Mouse (Mus musculus): ENCODE measurements around the gene Pltp. TPM values are rescaled to one million over a fixed set of nuclear protein-coding genes. Genes with fewer than 3 reads are reported as not detected.

The Pltp gene
- total and polyA plus RNA-seq, 3 experiments = 5.2 to 17.1 TPM; not detected in 1

DNA sequence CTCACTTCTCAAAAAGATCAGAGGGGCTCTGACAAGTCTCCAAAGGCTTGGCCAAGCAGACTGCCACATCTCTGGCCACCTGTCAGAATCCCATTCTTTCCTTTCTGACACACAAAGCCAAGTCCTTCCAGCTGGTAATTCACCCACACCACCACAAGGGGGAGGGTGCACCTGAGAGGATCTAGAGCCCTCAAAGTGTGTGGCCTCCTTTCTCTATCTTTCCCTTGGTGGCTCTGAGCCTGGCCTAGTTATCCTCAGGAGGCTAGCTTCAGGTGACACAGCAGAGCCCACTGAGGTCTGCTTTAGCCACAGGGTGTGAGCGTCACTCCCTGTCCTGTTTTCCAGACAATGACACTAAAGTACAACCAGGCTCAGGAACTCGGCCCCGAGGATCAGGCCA lies 64.3 kb downstream of the Pltp start:
- Histone ChIP-seq H3K9me3 (replicated peaks; ENCODE audit: insufficient read depth, low read length) (no peaks in the 10 kb centered on the region), H3K36me3 (ENCODE audit: control insufficient read depth in 1 of 2, insufficient read depth in 2 of 2, low read length in 2 of 2) (peaks cover 0 to 5% of the 10 kb centered on the region in 2 experiments; a peak in 2 of 4 replicates), H3K9ac (ENCODE audit: control insufficient read depth, low read depth, low read length, poor library complexity, severe bottlenecking) (no peak overlapping the region), H3K4me1 (ENCODE audit: control insufficient read depth in 1 of 2, insufficient read depth in 2 of 2, low read length in 2 of 2) (peaks cover 0 to 4% of the 10 kb centered on the region in 2 experiments; a peak in 1 of 4 replicates), H3K4me3 (ENCODE audit: control insufficient read depth in 1 of 2, insufficient read depth in 1 of 2, low read depth in 2 of 2, low read length in 2 of 2) (no peak overlapping the region), H3K27ac (ENCODE audit: control insufficient read depth, low read depth, low read length) (no peak overlapping the region), H3K27me3 (ENCODE audit: control insufficient read depth in 1 of 2, insufficient read depth in 2 of 2, low read length in 2 of 2) (no peaks in the 10 kb centered on the region), H3K79me2 (ENCODE audit: control insufficient read depth, insufficient read depth, low read length, poor library complexity) (no peaks in the 10 kb centered on the region)
- peak; percentile 78 for DNase-seq (ENCODE audit: low read depth, low spot score)
- TF ChIP-seq MYC (IDR thresholded peaks at IDR 0.05; ENCODE audit: low read depth, low read length) (no peak), ZMIZ1 (IDR thresholded peaks at IDR 0.05; ENCODE audit: low read depth, low read length) (0 out of 2 replicates have a peak, but pooled peaks have one; percentile 28), RAD21 (IDR thresholded peaks at IDR 0.05; ENCODE audit: low read depth, low read length) (peak; percentile 13), ZC3H11A (IDR thresholded peaks at IDR 0.05; ENCODE audit: low read depth, low read length) (peak; percentile 18; the same call in 1 of the 2 replicates), ZKSCAN1 (IDR thresholded peaks at IDR 0.05; ENCODE audit: low read depth, low read length) (0 out of 2 replicates have a peak, but pooled peaks have one; percentile 20), POLR2AphosphoS5 (IDR thresholded peaks at IDR 0.05; ENCODE audit: borderline replicate concordance, low read depth, low read length) (no peak), MAX (IDR thresholded peaks at IDR 0.05; ENCODE audit: low read length) (0 out of 2 replicates have a peak, but pooled peaks have one; percentile 23), SMC3 (IDR thresholded peaks at IDR 0.05; ENCODE audit: low read depth, low read length) (peak; percentile 52), MAFK (IDR thresholded peaks at IDR 0.05; ENCODE audit: borderline replicate concordance, low read depth, low read length) (no peak), SIN3A (IDR thresholded peaks at IDR 0.05; ENCODE audit: low read length) (0 out of 2 replicates have a peak, but pooled peaks have one; percentile 34), E2F4 (IDR thresholded peaks at IDR 0.05; ENCODE audit: borderline replicate concordance, low read depth, low read length) (no peak), MAZ (IDR thresholded peaks at IDR 0.05; ENCODE audit: low read depth, low read length) (0 out of 2 replicates have a peak, but pooled peaks have one; percentile 37), CTCF (IDR thresholded peaks at IDR 0.05 in 2 of 3, conservative IDR thresholded peaks at IDR 0.05 in 1 of 3; ENCODE audit: control insufficient read depth in 1 of 3, insufficient read depth in 1 of 3, low read depth in 2 of 3, low read length in 3 of 3, poor library complexity in 1 of 3, severe bottlenecking in 1 of 3) (peak; percentile 61 to 93 (median 77))

- Histone ChIP-seq H3K9me3 (replicated peaks; ENCODE audit: insufficient read depth, low read length) (no peaks in the 10 kb centered on the region), H3K9ac (ENCODE audit: control insufficient read depth, low read depth, low read length, poor library complexity, severe bottlenecking) (no peak overlapping the region), H3K4me1 (ENCODE audit: control insufficient read depth in 1 of 2, insufficient read depth in 2 of 2, low read length in 2 of 2) (peaks cover 0 to 4% of the 10 kb centered on the region in 2 experiments; a peak in 1 of 4 replicates), H3K27me3 (ENCODE audit: control insufficient read depth in 1 of 2, insufficient read depth in 2 of 2, low read length in 2 of 2) (no peaks in the 10 kb centered on the region), H3K36me3 (ENCODE audit: control insufficient read depth in 1 of 2, insufficient read depth in 2 of 2, low read length in 2 of 2) (peaks cover 0 to 5% of the 10 kb centered on the region in 2 experiments; a peak in 2 of 4 replicates), H3K27ac (ENCODE audit: control insufficient read depth, low read depth, low read length) (no peak overlapping the region), H3K4me3 (ENCODE audit: control insufficient read depth in 1 of 2, insufficient read depth in 1 of 2, low read depth in 2 of 2, low read length in 2 of 2) (no peak overlapping the region), H3K79me2 (ENCODE audit: control insufficient read depth, insufficient read depth, low read length, poor library complexity) (no peaks in the 10 kb centered on the region)
- TF ChIP-seq ETS1 (IDR thresholded peaks at IDR 0.05; ENCODE audit: low read depth, low read length) (no peak), KAT2A (conservative IDR thresholded peaks at IDR 0.05; ENCODE audit: low read depth, low read length) (no peak), E2F4 (IDR thresholded peaks at IDR 0.05; ENCODE audit: borderline replicate concordance, low read depth, low read length) (no peak), RCOR1 (IDR thresholded peaks at IDR 0.05; ENCODE audit: low read depth, low read length) (no peak), HCFC1 (IDR thresholded peaks at IDR 0.05; ENCODE audit: low read depth, low read length) (no peak), ZC3H11A (IDR thresholded peaks at IDR 0.05; ENCODE audit: low read depth, low read length) (no peak), MEF2A (IDR thresholded peaks at IDR 0.05; ENCODE audit: extremely low read depth, insufficient replicate concordance, low read depth, low read length, poor library complexity, severe bottlenecking) (no peak), ZKSCAN1 (IDR thresholded peaks at IDR 0.05; ENCODE audit: low read depth, low read length) (no peak), MAX (IDR thresholded peaks at IDR 0.05; ENCODE audit: low read length) (no peak), USF2 (IDR thresholded peaks at IDR 0.05; ENCODE audit: borderline replicate concordance in 1 of 2, insufficient read depth in 1 of 2, low read depth in 1 of 2, low read length in 2 of 2) (no peak), MYC (IDR thresholded peaks at IDR 0.05; ENCODE audit: low read depth, low read length) (no peak), MAFK (IDR thresholded peaks at IDR 0.05; ENCODE audit: borderline replicate concordance, low read depth, low read length) (no peak), EP300 (IDR thresholded peaks at IDR 0.05; ENCODE audit: low read depth in 1 of 2, low read length in 2 of 2) (no peak), CTCF (IDR thresholded peaks at IDR 0.05 in 2 of 3, conservative IDR thresholded peaks at IDR 0.05 in 1 of 3; ENCODE audit: control insufficient read depth in 1 of 3, insufficient read depth in 1 of 3, low read depth in 2 of 3, low read length in 3 of 3, poor library complexity in 1 of 3, severe bottlenecking in 1 of 3) (no peak), TCF12 (IDR thresholded peaks at IDR 0.05; ENCODE audit: low read depth, low read length) (no peak), USF1 (IDR thresholded peaks at IDR 0.05; ENCODE audit: low read depth, low read length) (no peak), ZNF384 (IDR thresholded peaks at IDR 0.05; ENCODE audit: low read depth, low read length) (no peak), POLR2AphosphoS2 (IDR thresholded peaks at IDR 0.05; ENCODE audit: low read length) (no peak), POLR2AphosphoS5 (IDR thresholded peaks at IDR 0.05; ENCODE audit: borderline replicate concordance, low read depth, low read length) (no peak), MYB (IDR thresholded peaks at IDR 0.05; ENCODE audit: low read depth, low read length) (no peak)
- no peak for DNase-seq (ENCODE audit: low read depth, low spot score)
These were observed 64.9 kb downstream of the Pltp start for GRCm38 (mm10) chr2:164792400-164793190.
